Mouse (Mus musculus): ENCODE results near the gene Ifnar1.

DNA sequence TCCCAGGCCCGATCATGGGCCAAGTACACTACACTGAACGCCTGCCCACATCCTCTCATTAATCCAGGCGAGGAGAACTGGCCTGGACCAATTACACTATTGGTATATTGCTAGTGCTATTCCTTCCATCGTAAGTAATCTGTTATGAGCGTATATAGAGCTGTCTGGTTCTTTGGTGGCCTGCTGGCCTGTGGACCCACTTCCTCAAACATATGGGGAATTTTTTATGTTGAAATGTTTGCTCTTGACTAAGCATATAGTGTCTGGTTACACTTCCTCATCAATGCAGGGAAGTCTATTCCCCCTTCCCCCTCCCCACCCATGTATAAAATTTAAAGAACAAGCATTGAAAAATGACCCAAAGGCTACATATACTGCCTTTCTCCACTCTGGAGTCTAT is 37.0 kb downstream of the Ifnar1 start:
- TF ChIP-seq CTCF (IDR thresholded peaks at IDR 0.05; ENCODE audit: low read depth, low read length): no peak
- no peak for TF ChIP-seq POLR2AphosphoS5 (IDR thresholded peaks at IDR 0.05; ENCODE audit: insufficient replicate concordance, low read depth, low read length)
- no peak for TF ChIP-seq GATA1 (IDR thresholded peaks at IDR 0.05; ENCODE audit: borderline replicate concordance, low read length)
